In the genomic region with DNA sequence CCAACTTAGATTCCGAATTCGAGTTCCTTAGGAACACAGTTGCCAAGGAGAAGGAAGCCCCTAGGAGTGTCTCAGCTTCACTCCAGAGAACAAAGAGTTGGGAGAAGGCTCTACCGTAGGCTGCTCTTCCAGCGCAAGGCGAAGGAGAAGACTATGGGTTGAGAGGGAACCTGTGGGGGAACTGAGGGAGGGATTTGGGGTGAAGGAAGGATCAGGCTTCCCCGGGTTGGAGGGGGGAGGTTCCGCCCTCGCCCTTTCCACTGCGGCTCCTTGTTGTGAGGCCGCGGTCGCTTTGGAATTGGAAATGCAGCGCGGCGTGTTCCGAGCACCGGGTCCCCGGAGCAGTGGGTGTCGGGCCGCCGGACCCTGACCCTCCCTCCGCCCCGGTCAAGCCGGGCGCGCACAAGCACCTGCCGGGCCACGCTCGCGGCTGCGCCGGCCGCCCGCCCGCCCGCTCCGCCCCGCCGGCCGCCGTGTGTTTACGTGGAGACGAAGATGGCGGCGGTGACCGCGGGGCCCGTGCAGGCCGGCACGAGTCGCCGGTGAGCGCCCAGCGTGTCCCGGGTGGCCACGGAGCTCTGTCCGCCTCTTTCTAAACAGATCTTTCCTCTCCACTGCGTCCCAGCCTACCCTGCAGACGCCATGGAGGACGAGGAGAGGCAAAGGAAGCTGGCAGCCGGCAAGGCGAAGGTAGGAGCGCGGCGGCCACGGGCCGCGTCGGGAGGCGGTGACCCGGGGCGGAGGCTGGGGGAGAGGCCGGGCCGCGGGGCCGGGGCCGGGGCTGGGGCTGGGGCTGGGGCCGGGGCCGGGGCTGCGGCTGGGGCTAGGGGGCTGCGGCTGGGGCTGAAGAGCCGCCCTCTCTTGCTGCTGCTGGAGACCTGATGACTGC, we compare ENCODE assay signal across 8 mouse cellular contexts. TPM values are rescaled to one million over a fixed set of nuclear protein-coding genes. Genes with fewer than 3 reads are reported as not detected.
A peak's percentile ranks its signal among the peaks of the same experiment; 100 is the strongest.
DNase-seq lines count a peak whose midpoint lies in the region; ATAC-seq and TF ChIP-seq lines count a peak whose summit lies in the region.

TSS of gene Akap9 (plus strand) at position 254 of the 889 bp plus-strand sequence.

- H3K4me1 ChIP-seq in forebrain, embryonic 13.5 days, result peaks cover 36% of the 10 kb centered on the region
- peaks cover 5% of the 10 kb centered on the region for H3K4me1 ChIP-seq in lung, adult 2 months (ENCODE audit: control insufficient read depth, insufficient read depth, low read length)

- peak within 1 kb of the TSS; percentile 99 for H3K9ac ChIP-seq in forebrain, embryonic 13.5 days

- intact Hi-C loops in heart, postnatal 14 days (cut with DNase I), result loop anchor here (2.0 kb wide), 1 partner anchor 33 kb away; no protein-coding TSS in a partner anchor

- H3K27me3 ChIP-seq in forebrain, embryonic 13.5 days, result no peaks in the 10 kb centered on the region

- TF ChIP-seq POLR2A in lung, adult 2 months (IDR thresholded peaks at IDR 0.05; ENCODE audit: borderline replicate concordance, extremely low read depth, low read depth, low read length), result peak; percentile 35; the same call in 1 of the 2 replicates

- peak within 1 kb of the TSS; percentile 97 for H3K27ac ChIP-seq in forebrain, embryonic 13.5 days

- no peaks in the 10 kb centered on the region for H3K36me3 ChIP-seq in forebrain, embryonic 13.5 days (ENCODE audit: poor library complexity, severe bottlenecking)

- peak; percentile 88 for ATAC-seq in cerebellum, adult (ENCODE audit: insufficient number of reproducible peaks, low FRiP score, low TSS enrichment)
- peak; percentile 84 for ATAC-seq in forebrain, embryonic 13.5 days
- ATAC-seq in neutrophil, adult 5-6 weeks (ENCODE audit: extremely low read depth, insufficient number of reproducible peaks, low FRiP score, poor library complexity, severe bottlenecking), result peak; percentile 50

- under 1% methylated on average over 54 of the region's 82 CpGs for WGBS in forebrain, embryonic 13.5 days
- under 1% methylated on average over 63 of the region's 82 CpGs for WGBS in lung, adult 2 months

- H3K4me3 ChIP-seq in forebrain, embryonic 13.5 days, result peak within 1 kb of the TSS; percentile 95
- peak within 1 kb of the TSS; percentile 100 for H3K4me3 ChIP-seq in lung, adult 2 months (replicated peaks; ENCODE audit: extremely low read depth, low read depth, low read length)

- H3K4me2 ChIP-seq in forebrain, embryonic 13.5 days, result peak within 1 kb of the TSS; percentile 63

- DNase-seq in ES-CJ7 (ENCODE audit: low read depth, low spot score), result peak; percentile 57
- DNase-seq in heart, postnatal 14 days, result peak; percentile 74 to 81
- DNase-seq in layer of hippocampus, adult 18-20 months (ENCODE audit: low spot score in 2 of 2), result peak; percentile 54 to 66
- DNase-seq in lung, adult 2 months, result peak; percentile 79
- DNase-seq in thymus, adult 18-20 months, result peak; percentile 29 to 30

- no peak for TF ChIP-seq CTCF in lung, adult 2 months (IDR thresholded peaks at IDR 0.05; ENCODE audit: insufficient read depth, low read length)

- no peaks in the 10 kb centered on the region for H3K9me3 ChIP-seq in forebrain, embryonic 13.5 days (replicated peaks)

RNA-seq across cellular contexts. Expression of gene Akap9, which starts in this region (rescaled TPM):
- polyA plus RNA-seq in forebrain, embryonic 13.5 days (2015; fragmentation: Nextera tagmentation; extraction: Ambion mirVana), result 348 and 369 TPM in 2 replicates
- total RNA-seq in heart, postnatal 14 days (2021), result 10 to 100 TPM; 46.7 to 47.5 TPM
- 10 to 100 TPM; 67.1 to 68.3 TPM for total RNA-seq in layer of hippocampus, adult 18-20 months (2021)
- polyA plus RNA-seq in lung, adult 2 months (2012; rRNA removed), result 6.9 and 8.4 TPM in 2 replicates
- 107 and 130 TPM in 2 replicates for total RNA-seq in neutrophil, adult 5-6 weeks (2017)

Comparison
In these comparisons a context has a peak if more than half of its experiments do, and no peak if none do; other contexts are left out.
1. Peak in every context shown above with its lines: DNase-seq, ATAC-seq, H3K4me3 ChIP-seq and H3K27ac ChIP-seq.
2. RNA of gene Akap9 (polyA plus RNA-seq): 348 to 369 TPM in forebrain, embryonic 13.5 days; 6.9 to 8.4 TPM in lung, adult 2 months; every median in the first group is over 10 times any median in the second.